Mouse (Mus musculus) layer of hippocampus, postnatal 25 days (tissue): Measurements from ENCODE around the gene Krt26. TPM values are rescaled to one million over a fixed set of nuclear protein-coding genes. Genes with fewer than 3 reads are reported as not detected.

Experiments
- DNase-seq, 2 experiments: peaks; one replicate each; pipeline ENCODE4 v3.0.0; 2022; ENCODE audit warnings: mixed read lengths in 2 of 2, low spot score in 1 of 2; ENCODE audit errors: extremely low spot score in 1 of 2
- total RNA-seq, 2 experiments: library from RNA; stranded (reverse); gene quantifications; 2 replicates each; pipeline ENCODE4 v1.2.3; 2021

The Krt26 gene
- not detected for total RNA-seq

- no peak for DNase-seq
These were observed at the start of gene Krt26 for GRCm38 (mm10) chr11:99337866-99338265. TSS of gene Krt26 (minus strand) at chr11:99337966.

- peak; percentile 73 to 76 for DNase-seq
These were observed 48.3 kb upstream of the Krt26 start for GRCm38 (mm10) chr11:99385813-99386721.

- peak; percentile 61 to 84 for DNase-seq
These were observed 41.8 kb upstream of the Krt26 start for GRCm38 (mm10) chr11:99379568-99379967.

- DNase-seq = no peak
These were observed 37.0 kb upstream of the Krt26 start, which contains the start of gene Krt28 for GRCm38 (mm10) chr11:99374803-99375202. TSS of gene Krt28 (minus strand) at chr11:99374903.

GRCm38 (mm10) chr11:99369853-99370451 is 32.2 kb upstream of the Krt26 start:
- peak in 1 of 2 experiments; percentile 30 for DNase-seq

- peak in 1 of 2 experiments; percentile 19 for DNase-seq
These were observed 31.5 kb upstream of the Krt26 start for GRCm38 (mm10) chr11:99369229-99369628.

GRCm38 (mm10) chr11:99366791-99367190 is 29.0 kb upstream of the Krt26 start:
- no peak for DNase-seq

GRCm38 (mm10) chr11:99364412-99364811 is 26.6 kb upstream of the Krt26 start:
- peak in 1 of 2 experiments; percentile 47 for DNase-seq

GRCm38 (mm10) chr11:99361423-99361822 is 23.7 kb upstream of the Krt26 start:
- DNase-seq = no peak

GRCm38 (mm10) chr11:99351004-99351403 is 13.2 kb upstream of the Krt26 start, which contains the start of gene Krt27:
TSS of gene Krt27 (minus strand) at chr11:99351104.
- DNase-seq = no peak

GRCm38 (mm10) chr11:99339299-99339847 is 1.6 kb upstream of the Krt26 start:
- no peak for DNase-seq

GRCm38 (mm10) chr11:99333426-99333825 is 4.3 kb downstream of the Krt26 start:
- DNase-seq = peak; percentile 52 to 63

- DNase-seq = no peak
These were observed 8.1 kb downstream of the Krt26 start for GRCm38 (mm10) chr11:99329655-99330054.

- no peak for DNase-seq
These were observed 14.9 kb downstream of the Krt26 start, which contains the start of gene Krt25 for GRCm38 (mm10) chr11:99322851-99323250. TSS of gene Krt25 (minus strand) at chr11:99322951.

- no peak for DNase-seq
These were observed 16.7 kb downstream of the Krt26 start for GRCm38 (mm10) chr11:99321094-99321493.

- no peak for DNase-seq
These were observed 18.6 kb downstream of the Krt26 start for GRCm38 (mm10) chr11:99319127-99319526.

GRCm38 (mm10) chr11:99316543-99316942 is 21.2 kb downstream of the Krt26 start:
- DNase-seq = no peak

- DNase-seq = no peak
These were observed 23.2 kb downstream of the Krt26 start for GRCm38 (mm10) chr11:99314594-99314993.

GRCm38 (mm10) chr11:99310882-99311281 is 26.9 kb downstream of the Krt26 start:
- no peak for DNase-seq

GRCm38 (mm10) chr11:99307579-99307978 is 30.2 kb downstream of the Krt26 start:
- DNase-seq = peak in 1 of 2 experiments; percentile 78

GRCm38 (mm10) chr11:99295039-99295438 is 42.7 kb downstream of the Krt26 start:
- no peak for DNase-seq
